Mouse (Mus musculus) MEL (cell line): ENCODE data around the gene Hist2h3b. TPM values are rescaled to one million over a fixed set of nuclear protein-coding genes. Genes with fewer than 3 reads are reported as not detected.

Experiments used
- DNase-seq: peaks from one replicate; pipeline ENCODE4 v3.0.0; 2011; ENCODE audit warnings: low read depth, low spot score
- H3K27ac ChIP-seq: 2 replicates; pipeline ENCODE4 v1.5.1; 2012; ENCODE audit warnings: low read depth, mild to moderate bottlenecking, control low read depth, low read length, moderate library complexity; ENCODE audit not compliant: control insufficient read depth
- H3K27me3 ChIP-seq, 2 experiments: fragments of 150-350 bp in 1 of 2; sonication (generic) in 1 of 2; 2 replicates each; pipeline ENCODE4 v1.6.1; 2012; ENCODE audit warnings: low read length in 2 of 2, mild to moderate bottlenecking in 2 of 2, improper control_type of control experiment in 1 of 2, moderate library complexity in 1 of 2; ENCODE audit not compliant: insufficient read depth in 2 of 2, control insufficient read depth in 1 of 2
- H3K36me3 ChIP-seq, 2 experiments: 2 replicates each; pipeline ENCODE4 v1.6.1; 2012 to 2014; ENCODE audit warnings: low read length in 2 of 2, improper control_type of control experiment in 1 of 2, inconsistent platforms in 1 of 2, mild to moderate bottlenecking in 1 of 2; ENCODE audit not compliant: insufficient read depth in 2 of 2, control insufficient read depth in 1 of 2
- H3K4me1 ChIP-seq, 2 experiments: fragments of 150-350 bp in 1 of 2; sonication (generic) in 1 of 2; 2 replicates each; pipeline ENCODE4 v1.6.1; 2012; ENCODE audit warnings: low read length in 2 of 2, improper control_type of control experiment in 1 of 2, mild to moderate bottlenecking in 1 of 2; ENCODE audit not compliant: insufficient read depth in 2 of 2, control insufficient read depth in 1 of 2
- H3K4me3 ChIP-seq, 2 experiments: fragments of 150-350 bp in 1 of 2; sonication (generic) in 1 of 2; 2 replicates each; pipeline ENCODE4 v1.5.1; 2012; ENCODE audit warnings: low read depth in 2 of 2, low read length in 2 of 2, mild to moderate bottlenecking in 2 of 2, moderate library complexity in 2 of 2, control low read depth in 1 of 2, improper control_type of control experiment in 1 of 2; ENCODE audit not compliant: control insufficient read depth in 1 of 2, insufficient read depth in 1 of 2
- H3K79me2 ChIP-seq: 2 replicates; pipeline ENCODE4 v1.6.1; 2012; ENCODE audit warnings: mild to moderate bottlenecking, low read length, moderate library complexity; ENCODE audit not compliant: control insufficient read depth, poor library complexity, insufficient read depth
- H3K9ac ChIP-seq: 2 replicates; pipeline ENCODE4 v1.6.1; 2012; ENCODE audit warnings: low read depth, mild to moderate bottlenecking, control low read depth, low read length, moderate library complexity; ENCODE audit not compliant: control insufficient read depth, poor library complexity, severe bottlenecking
- H3K9me3 ChIP-seq: fragments of 150-350 bp; sonication (generic); replicated peaks from 2 replicates; pipeline ENCODE4 v1.6.1; 2012; ENCODE audit warnings: mild to moderate bottlenecking, low read length, improper control_type of control experiment, moderate library complexity; ENCODE audit not compliant: insufficient read depth
- MXI1 ChIP-seq: IDR thresholded peaks from 2 replicates; pipeline ENCODE4 v1.6.1; 2011; ENCODE audit warnings: mild to moderate bottlenecking, low read depth, low read length, improper control_type of control experiment
- POLR2A ChIP-seq, 2 experiments: IDR thresholded peaks; 2 replicates each; pipeline ENCODE4 v1.6.1; 2011 to 2012; ENCODE audit warnings: low read length in 2 of 2, mild to moderate bottlenecking in 2 of 2, control low read depth in 1 of 2, improper control_type of control experiment in 1 of 2, low read depth in 1 of 2, moderate library complexity in 1 of 2; ENCODE audit not compliant: control insufficient read depth in 1 of 2, insufficient read depth in 1 of 2, poor library complexity in 1 of 2
- polyA plus RNA-seq, 2 experiments: library from polyadenylated mRNA; stranded (reverse) in 1 of 2; unstranded in 1 of 2; fragments of >175 nt in 1 of 2; fragments of >200 nt in 1 of 2; gene quantifications; 2 replicates each; pipeline versions ENCODE4 v1.2.1 to v1.2.4; 2012; ENCODE audit warnings: low replicate concordance in 2 of 2, low read depth in 1 of 2; ENCODE audit not compliant: insufficient read length in 2 of 2, insufficient read depth in 1 of 2, missing spikeins in 1 of 2
- total RNA-seq: library from RNA; depleted of rRNA; stranded (reverse); fragments of 300-350 nt; gene quantifications from 2 replicates; pipeline ENCODE4 v1.2.3, GENCODE M21; 2012; rRNA removed

Gene Hist2h3b
- total and polyA plus RNA-seq, 3 experiments = 71.7 to 3,962 TPM; not detected in 1

GRCm38 (mm10) chr3:96312341-96313098 lies 44.1 kb downstream of the Hist2h3b start:
- peak; percentile 67 for DNase-seq
- no peaks in the 10 kb centered on the region for H3K4me1 ChIP-seq
- H3K36me3 ChIP-seq = no peaks in the 10 kb centered on the region
- no peak overlapping the region for H3K4me3 ChIP-seq
- no peaks in the 10 kb centered on the region for H3K79me2 ChIP-seq
- H3K9ac ChIP-seq = no peak overlapping the region
- H3K9me3 ChIP-seq = no peaks in the 10 kb centered on the region
- no peak overlapping the region for H3K27ac ChIP-seq
- H3K27me3 ChIP-seq = no peaks in the 10 kb centered on the region
- TF ChIP-seq POLR2A (IDR thresholded peaks at IDR 0.05; ENCODE audit: control insufficient read depth in 1 of 2, insufficient read depth in 1 of 2, low read depth in 1 of 2, low read length in 2 of 2, poor library complexity in 1 of 2) = peak; percentile 37 to 55; a peak in 2 of 4 replicates
- TF ChIP-seq MXI1 = no peak

Other genes starting within 250 kb of the Hist2h3b start
- gene Vps45, start 210.2 kb upstream of the Hist2h3b start, total RNA-seq = 24.4 and 28.9 TPM in 2 replicates
- 10 to 100 TPM; 20.6 to 92.0 TPM for gene Vps45, start 210.2 kb upstream of the Hist2h3b start, polyA plus RNA-seq
- 25.8 and 27.5 TPM in 2 replicates for gene Otud7b, start 164.1 kb upstream of the Hist2h3b start, total RNA-seq
- 10 to 100 TPM; 17.9 to 24.4 TPM for gene Otud7b, start 164.1 kb upstream of the Hist2h3b start, polyA plus RNA-seq
- gene Mtmr11, start 106.7 kb upstream of the Hist2h3b start, total RNA-seq = 0.62 and 0.77 TPM in 2 replicates
- gene Mtmr11, start 106.7 kb upstream of the Hist2h3b start, polyA plus RNA-seq = 1 to 10 TPM in 1 of 2 experiments, not detected in 1; 1.4 TPM
- 135 and 157 TPM in 2 replicates for gene Sf3b4, start 96.3 kb upstream of the Hist2h3b start, total RNA-seq
- gene Sf3b4, start 96.3 kb upstream of the Hist2h3b start, polyA plus RNA-seq = 100 to 1,000 TPM; 102 to 423 TPM
- gene Sv2a, start 87.5 kb upstream of the Hist2h3b start, total RNA-seq = 0.77 and 2.1 TPM in 2 replicates
- 1 to 10 TPM in 1 of 2 experiments, not detected in 1; 3.3 TPM for gene Sv2a, start 87.5 kb upstream of the Hist2h3b start, polyA plus RNA-seq
- gene Bola1, start 48.9 kb upstream of the Hist2h3b start, total RNA-seq = 115 and 123 TPM in 2 replicates
- 100 to 1,000 TPM in 1 of 2 experiments, not detected in 1; 124 TPM for gene Bola1, start 48.9 kb upstream of the Hist2h3b start, polyA plus RNA-seq
- 197 and 234 TPM in 2 replicates for gene Hist2h2ab, start 48.8 kb upstream of the Hist2h3b start, total RNA-seq
- under 1 TPM in 1 of 2 experiments, not detected in 1; 0.72 TPM for gene Hist2h2ab, start 48.8 kb upstream of the Hist2h3b start, polyA plus RNA-seq
- 2,824 and 3,687 TPM in 2 replicates for gene Hist2h2ac, start 47.8 kb upstream of the Hist2h3b start, total RNA-seq
- 1 to 10 TPM in 1 of 2 experiments, not detected in 1; 4.8 TPM for gene Hist2h2ac, start 47.8 kb upstream of the Hist2h3b start, polyA plus RNA-seq
- gene Hist2h2be, start 47.5 kb upstream of the Hist2h3b start, total RNA-seq = 1.6 and 1.8 TPM in 2 replicates
- 1 to 10 TPM in 1 of 2 experiments, not detected in 1; 3.2 TPM for gene Hist2h2be, start 47.5 kb upstream of the Hist2h3b start, polyA plus RNA-seq
- gene Hist2h3c2, start 29.5 kb upstream of the Hist2h3b start, total RNA-seq = 2,744 and 3,348 TPM in 2 replicates
- gene Hist2h3c2, start 29.5 kb upstream of the Hist2h3b start, polyA plus RNA-seq = 1,000 to 10,000 TPM in 1 of 2 experiments, 1 to 10 TPM in 1; 8.2 to 1,897 TPM
- 11,232 and 13,053 TPM in 2 replicates for gene Hist2h2aa2, start 28.4 kb upstream of the Hist2h3b start, total RNA-seq
- gene Hist2h2aa2, start 28.4 kb upstream of the Hist2h3b start, polyA plus RNA-seq = 10 to 100 TPM in 1 of 2 experiments, not detected in 1; 18.4 TPM
- gene Hist2h2aa1, start 23.2 kb upstream of the Hist2h3b start, total RNA-seq = 3,456 and 4,103 TPM in 2 replicates
- 1 to 10 TPM in 1 of 2 experiments, not detected in 1; 1.5 TPM for gene Hist2h2aa1, start 23.2 kb upstream of the Hist2h3b start, polyA plus RNA-seq
- gene Hist2h3c1, start 22.0 kb upstream of the Hist2h3b start, total RNA-seq = 1.3 and 1.5 TPM in 2 replicates
- gene Hist2h3c1, start 22.0 kb upstream of the Hist2h3b start, polyA plus RNA-seq = not detected
- 195 and 290 TPM in 2 replicates for gene Hist2h4, start 5.3 kb upstream of the Hist2h3b start, total RNA-seq
- 1 to 10 TPM in 1 of 2 experiments, not detected in 1; 1.5 TPM for gene Hist2h4, start 5.3 kb upstream of the Hist2h3b start, polyA plus RNA-seq
- gene Hist2h2bb, start 1.1 kb downstream of the Hist2h3b start, total RNA-seq = 6,680 and 8,754 TPM in 2 replicates
- gene Hist2h2bb, start 1.1 kb downstream of the Hist2h3b start, polyA plus RNA-seq = 10 to 100 TPM in 1 of 2 experiments, not detected in 1; 11.2 TPM
- 3.4 and 4.7 TPM in 2 replicates for gene Fcgr1, start 25.3 kb downstream of the Hist2h3b start, total RNA-seq
- 1 to 10 TPM in 1 of 2 experiments, not detected in 1; 2.8 TPM for gene Fcgr1, start 25.3 kb downstream of the Hist2h3b start, polyA plus RNA-seq
- gene BC107364, start 183.7 kb downstream of the Hist2h3b start, total RNA-seq = not detected in 2 replicates
- gene BC107364, start 183.7 kb downstream of the Hist2h3b start, polyA plus RNA-seq = under 1 TPM in 1 of 2 experiments, not detected in 1; 0.17 TPM